ENCODE assay signal across 26 mouse cellular contexts in genomic region chr8:64531780-64532179, GRCm38 (mm10).
"Had no signal": no experiment of that assay in that cellular context is flagged by ENCODE, and none has a peak within 500 bp of the region (broad histone marks: within the 10 kb centered on the region; RNA-seq: fewer than 3 reads in every experiment).

No protein-coding gene starts in this region.

- H3K4me1 ChIP-seq: heart, embryonic 15.5 days; hindbrain, embryonic 13.5 days; hindbrain, embryonic 15.5 days; kidney, embryonic 15.5 days; limb, embryonic 10.5 days; limb, embryonic 12.5 days; liver, embryonic 13.5 days; liver, embryonic 15.5 days had no signal

- H3K27me3 ChIP-seq: hindbrain, embryonic 13.5 days; hindbrain, embryonic 15.5 days; kidney, embryonic 15.5 days; limb, embryonic 12.5 days; liver, embryonic 13.5 days; liver, embryonic 15.5 days had no signal

- H3K9me3 ChIP-seq: heart, embryonic 15.5 days; hindbrain, embryonic 13.5 days; hindbrain, embryonic 15.5 days; kidney, embryonic 15.5 days; limb, embryonic 10.5 days; limb, embryonic 12.5 days; liver, embryonic 13.5 days; liver, embryonic 15.5 days had no signal

- H3K36me3 ChIP-seq: heart, embryonic 15.5 days; hindbrain, embryonic 13.5 days; hindbrain, embryonic 15.5 days; kidney, embryonic 15.5 days; limb, embryonic 10.5 days; limb, embryonic 12.5 days; liver, embryonic 13.5 days; liver, embryonic 15.5 days had no signal

- H3K4me2 ChIP-seq: heart, embryonic 11.5 days; heart, embryonic 15.5 days; hindbrain, embryonic 13.5 days; hindbrain, embryonic 15.5 days; kidney, embryonic 15.5 days; limb, embryonic 12.5 days; liver, embryonic 11.5 days; liver, embryonic 13.5 days; liver, embryonic 15.5 days had no signal

- ATAC-seq: hindbrain, postnatal 0 days; intestine, embryonic 16.5 days; liver, postnatal 0 days had no signal

- H3K4me3 ChIP-seq: gastrocnemius, adult 2 months; heart, embryonic 15.5 days; hindbrain, embryonic 13.5 days; hindbrain, embryonic 15.5 days; kidney, embryonic 15.5 days; layer of hippocampus, adult 2 months; left cerebral cortex, adult 2 months; limb, embryonic 10.5 days; limb, embryonic 12.5 days; liver, embryonic 13.5 days; liver, embryonic 15.5 days had no signal

- DNase-seq: gastrocnemius, adult 2 months; gastrocnemius, postnatal 10 days; gastrocnemius, postnatal 25 days; heart, postnatal 4 days; kidney, adult 11 months; kidney, adult 2 months; kidney, adult 9 months; kidney, postnatal 14 days; kidney, postnatal 36 days; liver; liver, embryonic 13.5 days; liver, postnatal 0 days had no signal

- H3K27ac ChIP-seq: gastrocnemius, adult 2 months; heart, embryonic 15.5 days; hindbrain, embryonic 13.5 days; hindbrain, embryonic 15.5 days; hindbrain, postnatal 0 days; kidney, embryonic 15.5 days; kidney, postnatal 0 days; layer of hippocampus, adult 2 months; left cerebral cortex, adult 2 months; limb, embryonic 10.5 days; limb, embryonic 12.5 days; liver, embryonic 13.5 days; liver, embryonic 15.5 days had no signal

- H3K9ac ChIP-seq: heart, embryonic 15.5 days; hindbrain, embryonic 13.5 days; hindbrain, embryonic 15.5 days; kidney, embryonic 15.5 days; limb, embryonic 12.5 days; liver, embryonic 13.5 days; liver, embryonic 15.5 days; liver, postnatal 0 days had no signal
